1 mouse cellular context compared by ENCODE assay signal in the genomic region with DNA sequence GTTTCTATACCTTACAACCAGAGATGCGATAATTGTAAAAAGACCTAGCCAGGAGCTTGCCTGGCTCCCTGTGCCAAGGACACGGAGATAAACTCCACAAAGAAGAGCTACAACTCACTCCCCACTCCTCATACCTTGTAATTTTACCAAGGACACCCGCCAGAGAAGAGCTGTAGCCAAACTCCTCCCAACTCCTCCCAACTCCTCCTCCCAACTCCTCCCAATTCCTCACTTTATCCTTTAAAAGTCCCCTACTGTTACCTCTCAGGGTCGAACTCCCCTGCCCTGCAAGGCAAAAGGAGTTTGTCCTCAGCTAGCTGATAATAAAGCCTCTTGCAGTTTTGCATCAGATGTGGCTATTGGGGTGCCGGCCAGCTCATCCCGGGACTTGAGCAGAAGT. TPM values are rescaled to one million over a fixed set of nuclear protein-coding genes. Genes with fewer than 3 reads are reported as not detected.
"Had no signal": no experiment of that assay in that cellular context is flagged by ENCODE, and none has a peak within 500 bp of the region (broad histone marks: within the 10 kb centered on the region; RNA-seq: fewer than 3 reads in every experiment).

No protein-coding gene starts in this region.

RNA-seq across cellular contexts. Expression of gene Pkd2, which starts 10.9 kb away (rescaled TPM):
- polyA plus RNA-seq: erythroblast, embryonic 14.5 days had no signal

RNA-seq across cellular contexts. Expression of gene Spp1, which starts 13.4 kb away (rescaled TPM):
- polyA plus RNA-seq: erythroblast, embryonic 14.5 days had no signal
